Mouse (Mus musculus) heart, embryonic 16.5 days (tissue): ENCODE measurements around the gene Cyp2j5. TPM values are rescaled to one million over a fixed set of nuclear protein-coding genes. Genes with fewer than 3 reads are reported as not detected.

ENCODE experiments used
- polyA plus RNA-seq: library from polyadenylated mRNA; unstranded; fragments of >200 nt; fragmentation: Nextera tagmentation; extraction: Ambion mirVana; gene quantifications from 2 replicates; pipeline ENCODE4 v1.2.1, GENCODE M21; 2015

Gene Cyp2j5
- polyA plus RNA-seq, 1 experiment from 2014 or later: not detected

Other genes with a start within 250 kb of the Cyp2j5 start
- not detected in 2 replicates for gene Cyp2j8, start 156.8 kb downstream of the Cyp2j5 start, polyA plus RNA-seq
- 4.4 and 4.9 TPM in 2 replicates for gene Cyp2j6, start 110.5 kb downstream of the Cyp2j5 start, polyA plus RNA-seq
- 1.3 TPM in 2 replicates for gene Cyp2j9, start 72.6 kb downstream of the Cyp2j5 start, polyA plus RNA-seq
- gene Gm12695, start 121.0 kb upstream of the Cyp2j5 start, polyA plus RNA-seq: 0.10 and 0.17 TPM in 2 replicates